Mouse (Mus musculus): ENCODE measurements around the gene Arf3.
"Not testable (repeated sequence)": the region's sequence is repeated elsewhere in the genome, so short reads cannot be mapped to it uniquely, and the experiment has no call there.

Gene Arf3

DNA sequence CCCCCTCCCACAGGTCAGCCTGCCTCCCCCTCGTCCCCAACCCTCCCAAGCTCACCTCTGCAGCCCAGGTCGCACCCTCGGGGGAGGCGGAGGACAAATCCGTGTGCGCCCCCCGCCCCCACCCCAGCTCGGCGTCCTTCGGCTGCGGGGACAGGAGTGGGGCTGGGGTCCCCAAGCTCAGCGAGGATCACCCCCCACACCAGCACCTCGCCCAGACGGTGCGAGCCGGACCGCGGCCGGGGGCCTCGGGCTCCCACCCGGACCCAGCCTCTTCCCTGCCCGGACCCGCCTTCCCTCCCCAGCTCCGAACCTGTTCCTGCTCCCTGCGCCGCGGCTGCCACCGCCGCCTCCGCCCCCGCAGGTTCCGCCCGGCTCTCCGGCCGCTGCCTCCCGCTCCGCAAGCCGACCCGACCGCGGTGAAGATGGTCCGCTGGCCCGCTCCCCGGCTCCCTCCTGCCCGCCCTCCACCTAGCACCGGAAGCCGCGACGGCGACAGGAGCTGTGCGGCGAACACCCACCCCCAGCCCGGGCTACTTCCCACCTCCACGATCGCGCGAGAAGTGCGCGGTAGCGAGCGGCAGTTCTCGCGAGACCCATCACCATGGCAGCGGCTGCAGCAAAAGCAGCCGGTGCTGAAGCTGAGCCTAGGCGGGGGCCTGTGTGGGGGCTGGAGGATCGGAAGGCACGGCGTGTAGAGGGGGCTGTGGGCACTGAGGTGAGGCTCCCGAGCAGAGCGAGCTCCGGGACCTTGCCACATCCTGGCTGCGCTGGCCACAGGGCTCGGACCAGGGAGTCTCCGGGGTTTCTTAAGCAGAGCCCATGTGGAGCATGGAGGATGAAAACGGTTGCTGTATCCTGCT lies at the start of gene Arf3:
Gene Arf3, minus strand, starts transcription at position 545 of the 860 bp plus-strand sequence.
- peak; percentile 95 for DNase-seq (ENCODE audit: low read depth, low spot score)

- not testable (repeated sequence) for DNase-seq (ENCODE audit: low read depth, low spot score)
Measured at GRCm38 (mm10) chr15:98810212-98810611, 47.2 kb upstream of the Arf3 start.

- DNase-seq (ENCODE audit: low read depth, low spot score): no peak
Measured at GRCm38 (mm10) chr15:98809390-98809789, 46.4 kb upstream of the Arf3 start, which contains the start of gene Ddn. Ddn (minus strand) TSS chr15:98809490.

DNA sequence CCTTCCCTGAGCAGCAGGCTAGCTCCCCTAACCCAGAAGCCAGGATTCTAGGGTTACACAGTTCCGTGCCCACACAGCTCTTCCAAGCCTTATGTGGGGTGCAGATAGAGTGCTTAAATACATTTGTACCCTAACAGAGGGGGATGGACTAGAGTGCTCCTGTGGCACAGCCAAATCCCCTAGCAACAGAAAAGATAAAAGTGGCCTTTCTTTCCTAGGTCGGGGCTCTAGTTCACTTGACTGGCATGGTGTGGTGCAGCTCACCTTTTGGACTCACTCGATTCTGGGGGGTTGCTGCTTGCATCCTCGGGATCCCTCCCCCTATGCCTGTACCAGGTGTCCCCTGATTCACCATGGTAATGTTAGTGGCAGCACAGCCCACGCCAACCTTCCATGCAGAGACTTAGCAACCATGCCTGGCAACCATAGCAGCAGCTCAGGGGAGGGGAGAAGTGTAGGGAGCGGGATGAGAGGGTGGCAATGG lies 45.7 kb upstream of the Arf3 start:
- DNase-seq (ENCODE audit: low read depth, low spot score): no peak

GRCm38 (mm10) chr15:98807895-98808650 lies 45.1 kb upstream of the Arf3 start:
- DNase-seq (ENCODE audit: low read depth, low spot score): no peak

GRCm38 (mm10) chr15:98806809-98807770 lies 44.1 kb upstream of the Arf3 start:
- DNase-seq (ENCODE audit: low read depth, low spot score): no peak

DNA sequence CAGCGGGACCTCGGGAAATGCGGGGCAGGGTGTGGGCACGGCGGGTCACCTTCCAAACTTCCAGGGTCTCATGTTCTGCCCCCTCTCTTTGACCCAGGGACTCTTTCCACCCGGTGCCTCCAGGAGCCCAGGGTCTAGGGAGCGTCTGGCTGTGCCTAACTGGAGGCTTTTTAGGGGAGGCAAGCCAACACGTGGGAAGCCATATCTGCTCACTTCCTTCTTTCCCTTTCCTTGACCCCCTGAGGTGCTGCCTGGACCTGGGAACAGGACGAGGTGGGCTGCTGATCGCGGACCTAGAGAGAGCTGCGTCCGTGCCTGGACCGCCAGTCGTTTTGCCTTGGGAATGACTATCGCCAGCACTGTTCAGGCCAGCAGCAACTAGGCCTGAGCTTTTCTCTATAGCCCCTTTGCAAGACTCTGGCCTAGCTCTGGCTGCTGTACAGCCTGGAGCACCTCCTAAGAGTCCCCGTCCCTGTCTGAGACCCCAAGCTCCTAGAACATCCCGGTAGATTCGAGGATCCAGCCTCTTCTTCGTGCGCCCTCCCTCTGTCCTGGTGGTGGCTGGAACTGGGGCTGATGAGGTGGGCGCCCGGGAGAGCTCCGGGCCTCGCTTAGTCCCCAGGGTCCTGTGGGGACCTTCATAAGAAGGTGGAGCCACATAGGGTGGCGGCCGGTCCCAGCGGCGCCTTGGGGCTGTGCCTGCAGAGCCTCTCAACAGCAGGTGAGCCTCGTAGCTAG lies 43.2 kb upstream of the Arf3 start:
- DNase-seq (ENCODE audit: low read depth, low spot score): no peak

DNA sequence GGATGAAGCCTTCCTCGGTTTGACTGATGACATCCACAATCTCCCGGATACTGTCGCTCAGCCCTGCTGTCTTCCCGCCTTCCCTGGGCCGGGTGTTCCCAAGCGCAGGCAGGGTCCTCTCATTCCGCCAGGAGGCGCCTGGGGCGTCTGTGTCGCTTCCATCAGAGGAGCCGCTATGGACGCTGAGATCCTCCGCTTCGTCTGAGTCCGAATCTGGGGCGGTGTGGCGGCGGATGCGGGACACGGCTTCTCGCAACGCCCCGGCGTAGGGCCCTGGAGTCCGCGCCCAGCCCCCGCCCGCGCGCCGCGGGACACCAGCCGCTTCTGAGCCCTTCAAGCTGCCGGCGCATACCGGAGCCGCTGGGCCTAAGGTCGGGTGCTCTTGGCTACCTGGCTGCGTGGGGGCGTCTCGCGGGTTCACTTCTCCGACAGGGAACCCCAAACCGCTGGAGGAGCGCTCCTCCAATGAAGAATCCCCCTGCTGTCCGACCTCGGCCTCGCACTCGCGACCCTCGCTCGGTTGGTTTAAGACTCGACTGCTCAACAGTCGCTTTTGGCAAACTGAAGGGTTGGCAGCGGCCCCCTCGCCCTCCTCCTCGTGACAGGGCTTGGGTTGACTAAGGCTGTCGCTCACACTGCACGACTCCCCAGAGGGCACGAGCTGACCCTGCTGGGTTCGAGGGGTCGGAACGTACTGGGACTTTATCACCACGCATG lies 42.5 kb upstream of the Arf3 start:
- no peak for DNase-seq (ENCODE audit: low read depth, low spot score)

DNA sequence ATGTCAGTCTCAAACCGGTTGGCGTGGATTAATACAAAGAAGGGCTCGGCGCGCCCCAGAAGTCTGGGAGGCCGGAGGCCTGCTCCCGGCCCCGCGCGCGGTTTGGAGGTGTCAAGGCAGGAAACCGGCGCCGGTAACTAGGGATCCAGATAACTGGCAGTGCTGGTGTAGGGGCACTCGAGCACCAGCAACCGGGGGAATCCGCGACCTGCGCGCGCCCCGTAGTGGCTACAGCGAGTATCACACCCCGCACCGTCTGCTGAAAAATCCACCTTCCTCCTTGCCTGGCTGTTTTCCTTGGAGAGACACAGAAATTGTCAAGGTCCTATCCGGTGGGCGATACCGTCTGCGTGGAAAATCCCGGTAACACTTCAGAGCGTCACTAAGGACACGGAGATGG lies 41.0 kb upstream of the Arf3 start:
- DNase-seq (ENCODE audit: low read depth, low spot score): no peak

- no peak for DNase-seq (ENCODE audit: low read depth, low spot score)
Measured at GRCm38 (mm10) chr15:98802926-98803325, 39.9 kb upstream of the Arf3 start.

- peak; percentile 53 for DNase-seq (ENCODE audit: low read depth, low spot score)
Measured at GRCm38 (mm10) chr15:98799396-98799795, 36.4 kb upstream of the Arf3 start.

DNA sequence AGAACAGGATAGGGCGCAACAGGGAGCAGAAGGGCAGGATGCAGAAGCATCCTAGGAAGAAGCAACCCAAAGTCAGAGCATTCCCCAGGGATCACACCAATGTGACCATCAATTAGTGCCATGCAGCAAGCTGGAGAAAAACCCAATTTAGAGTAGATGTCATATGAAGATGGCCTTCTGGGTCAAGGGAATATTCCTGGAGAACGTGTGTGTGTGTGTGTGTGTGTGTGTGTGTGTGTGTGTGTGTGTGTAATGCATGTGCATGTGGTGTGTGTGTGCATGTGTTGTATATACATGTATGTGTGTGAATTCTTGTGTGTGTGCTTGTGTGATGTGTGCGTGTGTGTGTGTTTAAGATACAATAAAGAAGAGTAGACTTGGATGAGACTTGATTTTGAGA lies 35.9 kb upstream of the Arf3 start:
- DNase-seq (ENCODE audit: low read depth, low spot score): no peak

DNA sequence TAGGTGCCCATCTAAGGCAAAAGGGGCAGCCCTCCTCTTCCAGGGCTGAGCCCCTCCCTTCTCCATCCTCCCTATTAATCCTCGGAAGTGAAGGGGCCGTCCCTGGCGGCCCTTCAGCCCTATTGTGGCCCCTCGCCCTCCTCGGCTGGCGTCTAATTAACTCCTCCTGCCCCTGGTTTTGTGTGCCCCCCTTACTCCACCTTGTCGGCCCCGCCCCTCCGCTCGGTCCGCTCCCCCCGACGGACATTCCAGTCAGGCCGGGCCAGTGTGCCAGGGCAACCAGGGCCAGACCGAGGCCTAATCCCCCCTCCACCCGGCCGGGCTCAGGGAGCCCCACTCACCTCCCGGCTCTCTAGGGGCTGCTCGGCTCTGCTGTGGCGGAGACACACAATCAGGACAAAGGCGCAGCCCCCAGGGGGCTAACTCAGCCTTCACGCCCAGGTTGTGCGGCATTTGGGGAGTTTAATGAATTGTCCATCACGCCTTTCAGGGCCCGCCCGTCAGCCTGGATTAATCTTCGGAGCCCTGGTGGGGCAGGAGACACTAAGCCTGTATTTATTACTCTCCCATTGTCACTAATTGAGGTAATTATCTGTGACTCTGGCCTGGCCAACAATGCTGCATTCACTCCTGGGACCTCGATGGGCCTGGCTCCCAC lies 35.0 kb upstream of the Arf3 start:
- no peak for DNase-seq (ENCODE audit: low read depth, low spot score)

GRCm38 (mm10) chr15:98796803-98797595 lies 34.0 kb upstream of the Arf3 start:
- no peak for DNase-seq (ENCODE audit: low read depth, low spot score)

DNA sequence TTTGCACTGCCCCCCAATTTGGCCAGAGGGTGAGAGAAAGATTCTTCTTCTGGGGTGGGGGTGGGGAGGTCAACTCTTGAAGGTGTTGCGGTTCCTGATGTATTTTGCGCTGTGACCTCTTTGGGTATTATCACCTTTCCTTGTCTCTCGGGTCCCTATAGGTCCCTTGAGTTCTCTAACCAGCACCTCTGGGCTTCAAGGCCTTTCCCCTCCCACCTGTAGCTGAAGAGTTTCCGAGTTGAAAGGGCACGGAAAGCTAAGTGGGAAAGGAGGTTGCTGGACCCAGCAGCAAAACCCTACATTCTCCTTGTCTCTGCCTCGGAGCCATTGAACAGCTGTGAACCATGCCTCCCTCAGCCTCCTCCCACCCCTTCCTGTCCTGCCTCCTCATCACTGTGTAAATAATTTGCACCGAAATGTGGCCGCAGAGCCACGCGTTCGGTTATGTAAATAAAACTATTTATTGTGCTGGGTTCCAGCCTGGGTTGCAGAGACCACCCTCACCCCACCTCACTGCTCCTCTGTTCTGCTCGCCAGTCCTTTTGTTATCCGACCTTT lies 30.2 kb upstream of the Arf3 start:
- no peak for DNase-seq (ENCODE audit: low read depth, low spot score)

GRCm38 (mm10) chr15:98792233-98793020 lies 29.4 kb upstream of the Arf3 start:
- no peak for DNase-seq (ENCODE audit: low read depth, low spot score)

- DNase-seq (ENCODE audit: low read depth, low spot score): no peak
Measured at GRCm38 (mm10) chr15:98791771-98792170, 28.8 kb upstream of the Arf3 start.

DNA sequence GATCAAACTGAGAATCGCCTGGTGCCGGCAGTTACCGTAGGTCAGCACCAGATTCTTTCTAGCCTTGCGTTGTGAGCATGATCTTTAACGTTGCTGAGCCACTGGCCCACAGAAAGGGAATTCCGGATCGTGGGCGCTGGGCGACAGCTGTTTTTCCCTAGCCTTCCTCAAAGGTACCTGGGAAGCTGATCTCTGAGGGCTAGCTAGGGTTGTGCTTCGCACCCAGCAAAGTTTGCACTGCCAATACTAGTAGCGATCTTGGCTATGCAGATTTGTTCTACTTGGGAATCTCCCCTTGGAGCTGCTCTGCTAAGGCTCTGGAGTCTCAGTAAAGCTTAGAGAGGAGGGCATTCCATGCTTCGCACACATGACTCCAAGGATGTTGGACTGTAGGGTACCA lies 28.2 kb upstream of the Arf3 start:
- DNase-seq (ENCODE audit: low read depth, low spot score): no peak

Data from skeletal muscle tissue, adult 2 months (tissue).